11 mouse cellular contexts compared by ENCODE assay signal in the genomic region with DNA sequence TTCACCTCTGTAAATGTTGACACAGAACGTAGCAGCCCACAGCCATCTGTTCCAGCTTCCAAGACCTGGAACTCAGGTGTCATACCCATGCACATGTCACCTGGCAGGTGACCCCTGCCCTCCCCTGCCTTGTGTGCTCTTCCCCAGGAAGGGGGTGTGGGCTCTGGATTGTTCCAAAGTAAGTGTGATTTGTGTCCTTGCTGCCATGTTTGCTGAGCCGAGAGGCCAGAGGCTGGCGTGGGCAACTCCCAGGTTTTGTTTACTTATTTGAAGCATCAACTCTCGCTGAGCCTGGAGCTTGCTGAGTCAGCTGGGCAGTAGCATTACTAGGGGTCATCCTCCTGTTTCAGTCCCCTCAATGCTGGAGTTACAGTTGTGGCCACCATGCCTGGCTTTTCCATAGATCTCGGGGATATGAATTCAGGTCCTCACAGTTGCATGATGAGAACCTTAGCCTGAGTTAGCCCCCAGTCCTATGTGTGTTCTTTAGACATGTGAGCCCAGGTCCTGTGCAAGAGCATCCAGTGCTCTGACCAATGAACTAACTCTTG. TPM values are rescaled to one million over a fixed set of nuclear protein-coding genes. Genes with fewer than 3 reads are reported as not detected.
A peak's percentile ranks its signal among the peaks of the same experiment; 100 is the strongest.
DNase-seq lines count a peak whose midpoint lies in the region; ATAC-seq and TF ChIP-seq lines count a peak whose summit lies in the region.
"Had no signal": no experiment of that assay in that cellular context is flagged by ENCODE, and none has a peak within 500 bp of the region (broad histone marks: within the 10 kb centered on the region; RNA-seq: fewer than 3 reads in every experiment).

A gene (plus strand): TSS at position 501 of the 551 bp plus-strand sequence.

- intact Hi-C loops in left cerebral cortex, postnatal 14 days (cut with DNase I) = no loop called here

- peaks cover 42% of the 10 kb centered on the region for H3K4me1 ChIP-seq in kidney, embryonic 15.5 days
- peaks cover 29% of the 10 kb centered on the region for H3K4me1 ChIP-seq in bone marrow macrophage, adult 2 months (ENCODE audit: control insufficient read depth, insufficient read depth, low read length)
- peaks cover 58% of the 10 kb centered on the region for H3K4me1 ChIP-seq in liver, embryonic 13.5 days (replicated peaks)

- H3K9ac ChIP-seq in kidney, embryonic 15.5 days = no peak within 1 kb of the TSS
- H3K9ac ChIP-seq in liver, embryonic 13.5 days = peak within 1 kb of the TSS; percentile 41; the same call in 1 of the 2 replicates
- H3K9ac ChIP-seq: lung, embryonic 14.5 days had no signal

- no peak for DNase-seq in frontal cortex, adult 2 months (ENCODE audit: extremely low spot score in 1 of 2, low spot score in 1 of 2)
- DNase-seq in frontal cortex, postnatal 25 days (ENCODE audit: low spot score in 2 of 2) = no peak
- no peak for DNase-seq in kidney, postnatal 25 days
- no peak for DNase-seq in liver, embryonic 13.5 days
- DNase-seq in left cerebral cortex, postnatal 14 days (ENCODE audit: low spot score in 2 of 2) = no peak
- no peak for DNase-seq in adrenal gland, postnatal 25 days
- DNase-seq: cerebellum, adult 18-20 months; thymus, postnatal 25 days had no signal

- H3K9me3 ChIP-seq in kidney, embryonic 15.5 days (replicated peaks) = no peaks in the 10 kb centered on the region
- H3K9me3 ChIP-seq in liver, embryonic 13.5 days (replicated peaks) = no peaks in the 10 kb centered on the region

- WGBS in kidney, embryonic 15.5 days = 71% methylated on average over 5 of the region's 5 CpGs
- 74% methylated on average over 5 of the region's 5 CpGs for WGBS in liver, embryonic 13.5 days (ENCODE audit: insufficient replicate concordance)

- no peaks in the 10 kb centered on the region for H3K27me3 ChIP-seq in kidney, embryonic 15.5 days
- no peaks in the 10 kb centered on the region for H3K27me3 ChIP-seq in liver, embryonic 13.5 days

- H3K4me2 ChIP-seq in kidney, embryonic 15.5 days = no peak within 1 kb of the TSS
- no peak within 1 kb of the TSS for H3K4me2 ChIP-seq in liver, embryonic 13.5 days
- H3K4me2 ChIP-seq: lung, embryonic 14.5 days had no signal

- no peak for TF ChIP-seq CTCF in bone marrow macrophage, adult 2 months (IDR thresholded peaks at IDR 0.05; ENCODE audit: low read depth, low read length)

- H3K36me3 ChIP-seq in kidney, embryonic 15.5 days = peaks cover 40% of the 10 kb centered on the region
- peaks cover 38% of the 10 kb centered on the region for H3K36me3 ChIP-seq in liver, embryonic 13.5 days

- ATAC-seq in kidney, embryonic 15.5 days (replicated peaks; ENCODE audit: low FRiP score) = no peak
- no peak for ATAC-seq in liver, embryonic 13.5 days (ENCODE audit: low read depth)

- H3K27ac ChIP-seq in kidney, embryonic 15.5 days = peak within 1 kb of the TSS; percentile 55; the same call in 1 of the 2 replicates
- H3K27ac ChIP-seq in bone marrow macrophage, adult 2 months (ENCODE audit: insufficient read depth, low read depth, low read length) = peak within 1 kb of the TSS; percentile 58
- peak within 1 kb of the TSS; percentile 50 for H3K27ac ChIP-seq in liver, embryonic 13.5 days

- no peak for TF ChIP-seq POLR2A in bone marrow macrophage, adult 2 months (IDR thresholded peaks at IDR 0.05; ENCODE audit: borderline replicate concordance, low read depth, low read length)

- H3K4me3 ChIP-seq in kidney, embryonic 15.5 days (replicated peaks) = no peak within 1 kb of the TSS
- no peak within 1 kb of the TSS for H3K4me3 ChIP-seq in bone marrow macrophage, adult 2 months (ENCODE audit: insufficient read depth, low read length)
- H3K4me3 ChIP-seq in liver, embryonic 13.5 days (replicated peaks) = no peak within 1 kb of the TSS

RNA-seq across cellular contexts. Expression of the gene that starts here (rescaled TPM):
- 7.4 and 10.1 TPM in 2 replicates for polyA plus RNA-seq in frontal cortex, adult 2 months (2012; rRNA removed)
- 1.6 and 2.1 TPM in 2 replicates for polyA plus RNA-seq in kidney, embryonic 15.5 days (2015; fragmentation: Nextera tagmentation; extraction: Ambion mirVana)
- not detected in 2 replicates for polyA plus RNA-seq in bone marrow macrophage, adult 2 months (2012; ENCODE audit: insufficient read depth, insufficient read length, missing spikeins)
- 0.93 TPM in 1 of 2 replicates, not detected in the other for polyA plus RNA-seq in liver, embryonic 13.5 days (2015; fragmentation: Nextera tagmentation; extraction: Ambion mirVana)
- 1 to 10 TPM; 2.8 to 4.7 TPM for total RNA-seq in left cerebral cortex, postnatal 14 days (2021)
- total RNA-seq in adrenal gland, postnatal 25 days (2021) = 1.5 TPM in 1 of 2 replicates, not detected in the other
